Mouse (Mus musculus) liver, embryonic 16.5 days (tissue): ENCODE data around the gene Rora. TPM values are rescaled to one million over a fixed set of nuclear protein-coding genes. Genes with fewer than 3 reads are reported as not detected.

Experiments
- ATAC-seq: fragments of 200-750 bp; cut with Nextera tagmentation; 2 replicates; pipeline ENCODE4 v1.8.0; 2017; ENCODE audit warnings: low read depth, mild to moderate bottlenecking, moderate number of reproducible peaks, moderate library complexity
- H3K27ac ChIP-seq: fragments of 300-500 bp; sonication (generic); 2 replicates; pipeline ENCODE4 v1.5.1; 2014; ENCODE audit warnings: mild to moderate bottlenecking, low read length
- H3K27me3 ChIP-seq: fragments of 300-500 bp; sonication (generic); 2 replicates; pipeline ENCODE4 v1.6.1; 2014; ENCODE audit warnings: low read depth, low read length, mixed read lengths; ENCODE audit not compliant: control insufficient read depth, insufficient read depth
- H3K36me3 ChIP-seq: fragments of 300-500 bp; sonication (generic); 2 replicates; pipeline ENCODE4 v1.6.1; 2014; ENCODE audit warnings: mild to moderate bottlenecking; ENCODE audit not compliant: control insufficient read depth, insufficient read depth
- H3K4me1 ChIP-seq: fragments of 300-500 bp; sonication (generic); 2 replicates; pipeline ENCODE4 v1.6.1; 2014; ENCODE audit warnings: low read depth, low read length, mixed read lengths; ENCODE audit not compliant: control insufficient read depth
- H3K4me2 ChIP-seq: fragments of 300-500 bp; sonication (generic); 2 replicates; pipeline ENCODE4 v1.6.1; 2014; ENCODE audit warnings: low read depth, low read length, mixed read lengths
- H3K4me3 ChIP-seq: fragments of 300-500 bp; sonication (generic); 2 replicates; pipeline ENCODE4 v1.5.1; 2014; ENCODE audit warnings: low read depth, mild to moderate bottlenecking, low read length
- H3K9ac ChIP-seq: fragments of 300-500 bp; sonication (generic); 2 replicates; pipeline ENCODE4 v1.6.1; 2014; ENCODE audit warnings: low read depth, low read length
- H3K9me3 ChIP-seq: fragments of 300-500 bp; sonication (generic); replicated peaks from 2 replicates; pipeline ENCODE4 v1.6.1; 2016; ENCODE audit warnings: low read length; ENCODE audit not compliant: control insufficient read depth
- WGBS: fragments of 180-500 bp; shearing (Covaris S2); extraction: QIAGEN DNeasy Blood & Tissue Kit; methylation state at CpG from one replicate; pipeline ENCODE4 v1.1.7; 2014; ENCODE audit not compliant: insufficient replicate concordance; 5-methylcytosine and 5-hydroxymethylcytosine counted together
- polyA plus RNA-seq: library from polyadenylated mRNA; unstranded; fragments of >200 nt; fragmentation: Nextera tagmentation; extraction: Ambion mirVana; gene quantifications from 2 replicates; pipeline ENCODE4 v1.2.1, GENCODE M21; 2015

Rora gene
- polyA plus RNA-seq, 1 experiment from 2014 or later: 10.6 TPM

DNA sequence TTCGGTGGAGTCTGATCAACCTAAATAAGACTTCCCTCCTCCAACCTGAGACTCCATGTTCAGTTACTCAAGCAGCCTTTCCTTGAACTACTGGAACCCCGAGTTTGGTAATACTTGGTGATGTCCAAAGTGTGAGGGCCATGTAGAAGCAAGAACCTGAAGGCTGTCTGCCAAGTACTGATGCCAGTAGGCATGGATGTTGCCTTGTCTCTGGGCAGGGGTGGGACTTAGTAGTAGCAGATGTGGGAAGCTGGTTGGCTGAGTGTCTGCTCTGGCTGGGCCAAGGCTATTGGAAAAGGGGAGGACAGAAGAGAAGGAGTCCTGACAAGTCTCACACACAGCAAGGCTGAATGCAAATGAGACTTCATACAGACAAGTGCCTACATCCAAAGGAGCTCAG, 154.1 kb downstream of the Rora start:
- H3K9ac ChIP-seq: no peak overlapping the region
- H3K4me2 ChIP-seq: no peak overlapping the region
- no peak for ATAC-seq
- no peak overlapping the region for H3K4me3 ChIP-seq
- no peaks in the 10 kb centered on the region; the same call in 1 of the 2 replicates for H3K9me3 ChIP-seq
- WGBS: 53% methylated on average over 2 of the region's 2 CpGs
- H3K36me3 ChIP-seq: no peaks in the 10 kb centered on the region
- no peak overlapping the region for H3K27ac ChIP-seq
- no peaks in the 10 kb centered on the region for H3K27me3 ChIP-seq
- no peaks in the 10 kb centered on the region for H3K4me1 ChIP-seq

DNA sequence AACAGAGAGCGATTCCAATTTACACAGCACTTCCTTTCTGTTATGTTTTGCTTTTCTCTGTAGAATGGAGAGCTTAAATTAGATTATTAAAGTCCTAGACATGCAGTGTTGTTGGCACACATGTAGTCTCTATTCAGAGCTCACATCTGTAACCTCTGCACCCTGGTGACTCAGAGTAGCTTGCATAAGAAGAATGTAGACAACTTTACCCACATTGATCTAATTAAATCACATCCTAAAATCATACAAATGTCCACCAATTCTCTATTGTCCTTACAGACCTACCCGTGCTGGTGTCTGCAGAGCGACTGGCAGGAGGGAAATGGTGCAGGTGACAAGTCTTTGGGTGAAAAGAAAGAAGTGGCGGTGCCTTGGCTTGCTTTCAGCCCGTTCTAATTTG, 155.9 kb downstream of the Rora start:
- H3K4me3 ChIP-seq: no peak overlapping the region
- 55% methylated on average over 5 of the region's 5 CpGs for WGBS
- no peak for ATAC-seq

DNA sequence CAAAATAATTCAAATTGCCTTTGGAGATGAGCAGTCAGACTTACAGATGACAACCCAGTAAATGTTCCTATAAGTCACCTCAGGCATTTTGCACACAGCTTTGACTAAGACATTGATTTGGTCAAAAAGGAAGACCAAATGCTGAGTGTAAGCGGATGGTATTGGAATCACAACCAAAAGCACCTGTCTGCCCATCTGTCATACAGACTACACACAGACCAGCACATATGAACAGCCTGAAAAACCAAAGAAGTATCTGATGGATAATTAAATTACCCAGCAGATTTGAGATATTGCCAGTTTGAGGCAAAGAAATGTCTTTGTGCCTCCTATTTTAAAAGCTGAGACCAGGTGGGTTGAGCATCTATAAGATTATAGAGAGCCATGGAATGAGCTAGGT, 161.1 kb downstream of the Rora start:
- H3K4me2 ChIP-seq: no peak overlapping the region
- H3K27ac ChIP-seq: no peak overlapping the region
- no peaks in the 10 kb centered on the region for H3K36me3 ChIP-seq
- H3K4me1 ChIP-seq: no peaks in the 10 kb centered on the region
- H3K27me3 ChIP-seq: no peaks in the 10 kb centered on the region
- WGBS: 71% methylated on average over 1 of the region's 1 CpGs
- ATAC-seq: no peak
- H3K9ac ChIP-seq: no peak overlapping the region
- H3K4me3 ChIP-seq: no peak overlapping the region
- H3K9me3 ChIP-seq: no peaks in the 10 kb centered on the region

More for the DNA sequence above, 155.9 kb downstream of the Rora start:
- Histone ChIP-seq H3K27me3 (no peaks in the 10 kb centered on the region), H3K9me3 (no peaks in the 10 kb centered on the region), H3K4me2 (no peak overlapping the region), H3K4me1 (no peaks in the 10 kb centered on the region), H3K36me3 (no peaks in the 10 kb centered on the region), H3K9ac (no peak overlapping the region), H3K27ac (no peak overlapping the region)

DNA sequence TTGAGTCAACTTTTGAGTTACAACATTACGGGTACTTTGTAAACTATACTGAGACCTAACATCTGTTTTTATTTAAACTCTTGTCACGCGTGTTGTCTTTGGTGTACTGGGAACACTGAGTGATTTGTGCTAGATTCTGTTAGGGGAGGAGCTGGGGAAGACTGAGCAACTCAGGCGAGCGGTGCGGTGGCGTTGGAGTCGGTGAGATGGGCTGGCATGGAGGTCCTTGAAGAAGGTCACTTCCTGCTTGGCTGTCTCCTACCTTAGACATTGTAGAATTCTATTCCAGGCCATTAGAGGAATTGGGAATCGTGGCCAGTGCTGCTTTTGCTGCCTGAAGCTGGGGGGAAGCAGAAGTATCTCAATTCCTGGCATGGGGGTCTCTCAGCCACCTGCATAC, 162.3 kb downstream of the Rora start:
- Histone ChIP-seq H3K4me1 (no peaks in the 10 kb centered on the region), H3K4me3 (no peak overlapping the region), H3K4me2 (no peak overlapping the region), H3K36me3 (no peaks in the 10 kb centered on the region), H3K27ac (no peak overlapping the region), H3K9ac (no peak overlapping the region), H3K9me3 (no peaks in the 10 kb centered on the region), H3K27me3 (no peaks in the 10 kb centered on the region)
- 74% methylated on average over 9 of the region's 9 CpGs for WGBS
- no peak for ATAC-seq

DNA sequence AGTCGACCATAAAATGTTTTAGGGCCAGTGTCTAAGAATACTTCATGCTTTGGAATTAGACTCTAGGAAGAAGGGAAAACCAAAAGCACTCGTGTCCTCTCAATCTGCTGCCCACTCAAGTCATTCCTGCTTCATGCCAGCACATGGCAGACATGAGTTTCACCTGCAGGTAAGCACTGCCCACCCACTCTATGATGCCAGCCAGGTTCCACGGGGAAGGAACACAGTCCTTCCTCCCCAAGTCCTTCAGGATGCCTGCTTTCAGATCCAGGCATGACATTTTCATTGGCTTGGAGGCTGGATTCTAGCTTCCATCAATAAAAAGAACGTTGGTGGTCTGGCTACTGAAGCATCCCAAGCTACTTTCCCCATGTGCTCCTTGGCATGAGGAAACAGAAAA, 166.4 kb downstream of the Rora start:
- whole genome bisulfite sequencing: 44% methylated on average over 4 of the region's 4 CpGs
- ATAC-seq: no peak

DNA sequence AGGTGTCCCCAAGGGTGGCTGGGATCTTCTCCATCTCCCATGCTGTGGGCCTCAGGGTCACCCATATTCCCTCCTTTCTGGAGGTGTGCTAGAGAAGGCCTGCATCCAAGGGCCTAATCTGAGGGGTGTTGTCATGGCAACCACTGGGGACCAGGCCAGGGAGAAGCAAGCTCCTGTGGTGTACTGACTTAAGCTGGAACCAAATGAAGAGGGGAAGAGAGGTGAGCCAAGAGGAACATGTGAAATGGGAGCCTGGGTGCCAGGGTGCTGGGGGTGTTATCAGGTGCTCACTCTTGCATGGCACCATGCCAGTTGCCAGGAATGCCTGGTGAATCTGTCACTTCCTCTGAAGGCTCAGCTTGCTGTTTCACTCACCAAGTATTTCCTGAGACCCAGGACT, 166.9 kb downstream of the Rora start:
- Histone ChIP-seq H3K4me3 (no peak overlapping the region), H3K27me3 (no peaks in the 10 kb centered on the region), H3K27ac (no peak overlapping the region), H3K4me1 (no peaks in the 10 kb centered on the region), H3K9me3 (no peaks in the 10 kb centered on the region), H3K4me2 (no peak overlapping the region), H3K36me3 (no peaks in the 10 kb centered on the region), H3K9ac (no peak overlapping the region)
- no peak for ATAC-seq

More for the DNA sequence above, 166.4 kb downstream of the Rora start:
- no peak overlapping the region for H3K4me3 ChIP-seq
- no peaks in the 10 kb centered on the region for H3K27me3 ChIP-seq
- no peak overlapping the region for H3K4me2 ChIP-seq
- H3K27ac ChIP-seq: no peak overlapping the region
- no peak overlapping the region for H3K9ac ChIP-seq
- H3K4me1 ChIP-seq: no peaks in the 10 kb centered on the region
- H3K36me3 ChIP-seq: no peaks in the 10 kb centered on the region
- H3K9me3 ChIP-seq: no peaks in the 10 kb centered on the region

DNA sequence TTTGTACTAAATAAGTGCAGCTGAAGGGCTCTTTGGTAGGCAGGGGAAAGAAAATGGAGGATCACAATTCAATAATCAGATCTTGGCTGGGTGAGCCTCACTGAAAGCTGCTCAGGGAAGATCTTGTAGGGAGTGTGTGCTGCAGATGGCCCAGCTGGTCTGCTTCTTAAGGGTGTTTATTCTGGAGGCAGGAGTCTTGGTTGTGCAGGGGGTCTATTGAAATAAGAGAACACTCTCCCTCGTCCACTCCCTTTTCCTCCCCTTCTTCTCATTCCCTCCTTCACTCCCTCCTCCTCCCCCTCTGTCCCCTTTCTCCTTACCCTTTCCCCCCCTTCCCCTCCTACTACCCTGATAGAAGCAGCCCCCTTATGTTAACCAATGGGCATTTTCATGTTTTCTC, 167.8 kb downstream of the Rora start:
- H3K27me3 ChIP-seq: no peaks in the 10 kb centered on the region
- ATAC-seq: no peak
- H3K9me3 ChIP-seq: no peaks in the 10 kb centered on the region
- H3K9ac ChIP-seq: no peak overlapping the region
- no peak overlapping the region for H3K4me3 ChIP-seq
- H3K4me1 ChIP-seq: no peaks in the 10 kb centered on the region
- 50% methylated on average over 1 of the region's 1 CpGs for WGBS
- no peaks in the 10 kb centered on the region for H3K36me3 ChIP-seq
- H3K27ac ChIP-seq: no peak overlapping the region
- no peak overlapping the region for H3K4me2 ChIP-seq

DNA sequence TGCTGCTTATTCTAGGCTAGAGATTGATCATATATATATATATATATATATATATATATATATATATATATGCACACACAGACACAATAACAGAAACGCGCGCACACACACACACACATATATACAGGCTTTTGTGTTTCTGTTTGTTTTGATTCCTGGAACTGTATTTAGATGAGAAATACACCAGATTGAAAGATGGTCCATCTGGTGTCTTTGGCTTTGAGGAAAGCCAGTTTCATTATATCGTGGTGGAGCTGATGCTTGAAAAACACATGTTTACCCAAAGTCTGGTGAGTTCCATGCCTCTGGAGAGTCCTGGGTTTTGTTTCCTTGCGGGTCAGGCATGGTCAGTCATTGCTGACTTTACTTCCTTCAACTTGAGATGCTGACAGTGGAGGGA, 169.7 kb downstream of the Rora start:
- H3K9ac ChIP-seq: no peak overlapping the region
- no peaks in the 10 kb centered on the region for H3K36me3 ChIP-seq
- H3K9me3 ChIP-seq: no peaks in the 10 kb centered on the region
- 81% methylated on average over 5 of the region's 5 CpGs for WGBS
- no peak overlapping the region for H3K4me2 ChIP-seq
- no peak overlapping the region for H3K27ac ChIP-seq
- peaks cover 3% of the 10 kb centered on the region; the same call in 1 of the 2 replicates for H3K4me1 ChIP-seq
- H3K4me3 ChIP-seq: no peak overlapping the region
- no peak for ATAC-seq
- no peaks in the 10 kb centered on the region for H3K27me3 ChIP-seq

DNA sequence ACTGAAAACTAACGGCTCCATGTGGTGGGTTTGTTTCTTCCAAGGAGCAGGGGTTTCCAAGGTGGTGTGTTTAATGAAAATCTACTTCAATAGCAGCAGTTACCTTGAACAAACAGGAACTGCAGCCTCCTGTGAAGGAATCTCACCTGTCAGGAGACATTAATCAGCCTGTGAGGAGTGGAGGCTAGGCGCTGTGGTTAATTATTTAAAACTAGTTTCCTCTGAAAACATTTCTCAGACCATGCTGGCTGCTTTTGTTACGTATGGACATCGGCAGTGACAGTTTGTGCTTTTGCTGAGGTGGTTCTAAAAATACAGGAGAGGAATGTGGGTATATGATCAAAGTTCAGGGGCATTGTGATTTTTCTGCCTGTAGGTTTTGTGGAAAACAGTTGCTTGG, 171.5 kb downstream of the Rora start:
- Histone ChIP-seq H3K27ac (peak overlapping the region; percentile 63), H3K9ac (no peak overlapping the region), H3K4me2 (no peak overlapping the region), H3K9me3 (no peaks in the 10 kb centered on the region), H3K4me3 (no peak overlapping the region), H3K4me1 (peaks cover 3% of the 10 kb centered on the region; the same call in 1 of the 2 replicates), H3K27me3 (no peaks in the 10 kb centered on the region), H3K36me3 (no peaks in the 10 kb centered on the region)
- peak; percentile 53 for ATAC-seq
- WGBS: 40% methylated on average over 4 of the region's 4 CpGs

DNA sequence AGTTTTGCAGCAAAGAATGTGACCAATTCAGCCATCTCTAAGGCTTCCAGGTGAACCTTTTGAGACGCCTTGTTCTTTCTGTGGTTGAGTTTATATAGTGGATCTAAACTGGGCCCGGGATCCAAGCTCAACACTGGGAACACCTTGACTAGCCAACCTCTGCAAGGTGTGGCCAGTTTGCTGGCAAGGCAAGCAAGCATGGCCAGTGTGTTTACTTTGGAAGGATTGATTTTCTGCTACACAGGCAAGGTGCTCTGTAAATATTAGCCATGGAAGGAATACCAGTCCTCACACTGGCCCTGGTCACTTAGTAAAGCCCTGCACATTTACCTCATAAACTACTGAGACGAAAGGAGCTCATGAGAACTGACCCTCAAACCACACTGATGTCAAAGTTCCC, 172.3 kb downstream of the Rora start:
- no peaks in the 10 kb centered on the region for H3K36me3 ChIP-seq
- H3K4me1 ChIP-seq: peaks cover 3% of the 10 kb centered on the region; the same call in 1 of the 2 replicates
- 47% methylated on average over 3 of the region's 3 CpGs for WGBS
- no peak overlapping the region for H3K9ac ChIP-seq
- no peak overlapping the region for H3K4me3 ChIP-seq
- H3K4me2 ChIP-seq: no peak overlapping the region
- no peaks in the 10 kb centered on the region for H3K9me3 ChIP-seq
- H3K27ac ChIP-seq: peak overlapping the region; percentile 72
- H3K27me3 ChIP-seq: no peaks in the 10 kb centered on the region
- peak; percentile 85 for ATAC-seq
